Mouse (Mus musculus) spleen, embryonic (tissue): ENCODE data around the gene Esf1.
"Not testable (repeated sequence)": the region's sequence is repeated elsewhere in the genome, so short reads cannot be mapped to it uniquely, and the experiment has no call there.

ENCODE experiments used
- CTCF ChIA-PET: fragments of 350-600 bp; sonication (Branson Sonifier 250); formaldehyde crosslinking; loops from one replicate; lab custom pipeline; 2022; lab: Charles Lee

The Esf1 gene

DNA sequence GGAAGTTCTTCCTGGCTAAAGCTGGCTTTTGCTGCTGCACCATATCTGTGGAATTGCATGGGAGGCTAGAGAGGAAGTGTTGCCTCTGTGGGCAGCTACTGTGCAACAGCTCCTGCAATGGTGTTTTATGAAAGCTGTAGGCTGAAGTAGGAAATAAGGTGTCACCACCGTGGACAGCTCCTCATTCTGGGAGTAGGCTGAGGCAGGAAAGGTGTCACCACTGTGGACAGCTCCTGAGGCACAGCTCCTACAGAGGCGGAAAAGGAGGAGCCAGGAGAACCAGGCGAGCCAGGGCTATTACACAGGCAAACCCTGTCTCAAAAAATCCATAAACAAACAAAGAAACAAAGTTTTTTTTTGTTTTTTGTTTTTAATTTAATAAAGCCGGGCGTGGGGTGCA lies 74.3 kb downstream of the Esf1 start:
- CTCF ChIA-PET: no interaction called here

GRCm38 (mm10) chr2:140093433-140093832 lies 76.9 kb downstream of the Esf1 start:
- CTCF ChIA-PET: no interaction called here

- CTCF ChIA-PET: no interaction called here
These were observed 86.1 kb downstream of the Esf1 start for GRCm38 (mm10) chr2:140084245-140084644.

DNA sequence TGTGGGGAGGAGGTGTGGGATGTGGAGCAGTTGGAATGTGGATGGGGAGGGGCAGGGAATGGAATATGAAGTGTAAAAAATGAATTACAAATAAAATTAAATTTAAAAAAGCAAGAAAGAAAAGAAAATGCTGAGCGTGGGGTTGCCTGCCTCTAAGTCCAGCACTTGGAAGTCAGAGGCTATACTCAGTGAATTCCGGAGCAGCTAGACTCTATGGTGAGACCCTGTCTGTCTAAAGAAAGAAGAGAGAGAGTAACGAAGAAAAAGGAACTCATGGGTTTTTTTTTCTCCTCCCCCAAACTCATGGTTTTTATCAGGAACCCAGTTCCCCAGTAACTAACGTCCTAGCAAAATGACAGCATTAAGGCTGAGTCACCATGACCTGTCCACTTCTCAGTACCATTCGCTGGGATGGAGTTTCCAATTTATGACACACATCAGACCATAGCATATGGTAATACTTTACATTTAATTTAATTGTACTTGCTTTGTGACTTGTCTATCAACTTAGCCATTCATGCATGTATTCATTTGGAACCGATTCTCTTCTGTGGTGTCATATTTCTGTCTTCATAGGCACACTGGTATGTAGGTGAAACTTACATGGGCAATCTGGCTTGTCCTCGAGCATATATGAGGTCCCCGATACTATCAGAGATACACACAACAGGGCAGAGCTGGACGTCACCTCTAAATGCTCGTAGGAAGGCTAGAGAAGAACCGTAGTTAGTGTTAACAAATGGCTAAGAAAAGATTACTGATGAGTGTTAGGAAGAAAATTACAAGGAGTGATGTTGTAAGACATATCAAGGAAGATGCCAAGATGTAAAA lies 89.4 kb downstream of the Esf1 start:
- CTCF ChIA-PET: no interaction called here

DNA sequence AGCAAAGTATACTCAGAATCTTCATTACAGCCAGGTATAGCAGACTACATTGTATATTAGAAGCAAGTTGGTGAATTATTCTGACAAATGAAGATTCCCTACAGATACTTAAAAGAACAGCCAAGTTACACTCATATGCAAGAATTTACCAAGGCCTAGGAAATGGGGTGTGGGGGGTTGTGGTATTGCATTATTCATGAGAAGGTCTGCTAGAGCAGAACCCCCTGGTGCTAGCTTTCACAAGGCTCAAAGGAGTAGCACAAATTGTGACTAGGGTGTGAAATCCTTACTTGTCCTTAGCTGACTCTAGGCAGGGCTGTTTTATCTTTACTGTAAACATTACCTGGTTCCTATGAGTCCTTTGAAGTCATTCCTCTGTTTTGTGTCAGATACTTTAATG lies 91.1 kb downstream of the Esf1 start:
- CTCF ChIA-PET: not testable (repeated sequence)

GRCm38 (mm10) chr2:140078600-140079280 lies 91.6 kb downstream of the Esf1 start:
- CTCF ChIA-PET: no interaction called here

GRCm38 (mm10) chr2:140077476-140077875 lies 92.9 kb downstream of the Esf1 start:
- CTCF ChIA-PET: no interaction called here

GRCm38 (mm10) chr2:140075150-140075549 lies 95.2 kb downstream of the Esf1 start:
- CTCF ChIA-PET: no interaction called here
